Mouse (Mus musculus) bone marrow macrophage, adult 2 months (primary cell): ENCODE data around the gene Gm49721.
"Not testable (repeated sequence)": the region's sequence is repeated elsewhere in the genome, so short reads cannot be mapped to it uniquely, and the experiment has no call there.

Source experiments
- CTCF ChIP-seq: IDR thresholded peaks from 2 replicates; pipeline ENCODE4 v1.5.1; 2012; ENCODE audit warnings: low read depth, mild to moderate bottlenecking, low read length, moderate library complexity
- POLR2A ChIP-seq: IDR thresholded peaks from 2 replicates; pipeline ENCODE4 v1.6.1; 2012; ENCODE audit warnings: mild to moderate bottlenecking, low read depth, low read length, borderline replicate concordance

DNA sequence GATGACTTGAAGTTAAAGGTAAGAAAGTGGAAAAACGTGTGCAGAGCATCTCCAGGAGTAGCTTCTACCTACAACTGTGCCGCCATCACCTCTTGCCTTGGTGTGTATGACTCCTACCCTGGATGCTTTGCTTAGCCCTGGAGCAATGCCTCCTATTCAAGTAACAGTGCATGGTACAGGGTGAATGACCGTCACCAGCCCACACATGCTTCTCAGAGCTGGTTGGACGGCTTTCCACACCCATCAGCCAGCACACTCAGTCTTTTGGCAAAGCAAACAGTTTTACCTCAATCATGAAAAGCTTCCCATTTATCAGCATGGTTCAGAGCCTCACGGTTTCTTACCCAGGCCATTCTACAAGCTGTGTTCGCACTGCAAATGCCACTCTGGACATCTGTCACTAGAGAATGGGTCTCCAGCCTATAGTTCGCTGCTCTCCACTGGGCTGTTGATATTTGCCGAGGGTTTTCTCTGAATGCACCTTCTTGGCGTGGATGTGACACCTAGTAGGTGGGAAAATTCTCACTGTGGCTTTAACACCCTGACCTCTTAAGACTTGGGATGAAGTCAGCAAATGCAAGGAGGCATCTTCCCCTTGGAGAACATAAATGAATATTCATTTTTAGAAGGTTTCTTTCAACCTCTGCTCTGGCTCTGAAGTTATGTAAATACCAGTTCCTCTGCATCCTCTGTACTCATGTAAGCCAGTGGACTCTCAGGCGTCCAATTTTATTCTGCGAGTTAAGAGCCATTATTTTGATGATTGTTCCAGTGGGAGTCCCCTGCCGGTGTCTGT, 23.3 kb downstream of the Gm49721 start:
- not testable (repeated sequence) for TF ChIP-seq CTCF, POLR2A
